Mouse (Mus musculus) limb, embryonic 11.5 days (tissue): ENCODE data around the gene Rbfox3. TPM values are rescaled to one million over a fixed set of nuclear protein-coding genes. Genes with fewer than 3 reads are reported as not detected.

Experiments
- ATAC-seq: fragments of 200-750 bp; cut with Nextera tagmentation; 2 replicates; pipeline ENCODE4 v1.8.0; 2017; ENCODE audit warnings: low read depth; ENCODE audit not compliant: insufficient number of reproducible peaks, low FRiP score, low TSS enrichment
- DNase-seq: peaks from one replicate; pipeline ENCODE4 v3.0.0-alpha.2; 2015; ENCODE audit warnings: low spot score
- H3K27ac ChIP-seq: fragments of 300-500 bp; sonication (generic); replicated peaks from 2 replicates; pipeline ENCODE4 v1.5.1; 2014; ENCODE audit warnings: low read depth, mild to moderate bottlenecking, low read length
- H3K27me3 ChIP-seq: fragments of 300-500 bp; sonication (generic); 2 replicates; pipeline ENCODE4 v1.6.1; 2014; ENCODE audit warnings: mild to moderate bottlenecking, low read length, mixed read lengths; ENCODE audit not compliant: control insufficient read depth, insufficient read depth
- H3K36me3 ChIP-seq: fragments of 300-500 bp; sonication (generic); 2 replicates; pipeline ENCODE4 v1.6.1; 2014; ENCODE audit warnings: mild to moderate bottlenecking, low read length, moderate library complexity, mixed read lengths; ENCODE audit not compliant: control insufficient read depth, insufficient read depth
- H3K4me1 ChIP-seq: fragments of 300-500 bp; sonication (generic); 2 replicates; pipeline ENCODE4 v1.6.1; 2014; ENCODE audit warnings: low read length, mixed read lengths; ENCODE audit not compliant: control insufficient read depth, insufficient read depth
- H3K4me2 ChIP-seq: fragments of 300-500 bp; sonication (generic); 2 replicates; pipeline ENCODE4 v1.6.1; 2014; ENCODE audit warnings: low read depth, mild to moderate bottlenecking, moderate library complexity; ENCODE audit not compliant: severe bottlenecking
- H3K4me3 ChIP-seq: fragments of 300-500 bp; sonication (generic); 2 replicates; pipeline ENCODE4 v1.5.1; 2014; ENCODE audit warnings: low read depth, low read length
- H3K9ac ChIP-seq: fragments of 300-500 bp; sonication (generic); 2 replicates; pipeline ENCODE4 v1.6.1; 2014; ENCODE audit warnings: mild to moderate bottlenecking, low read length
- H3K9me3 ChIP-seq: fragments of 300-500 bp; sonication (generic); 2 replicates; pipeline ENCODE4 v1.6.1; 2016; ENCODE audit warnings: low read length; ENCODE audit not compliant: control insufficient read depth
- WGBS: fragments of 180-500 bp; shearing (Covaris S2); extraction: QIAGEN DNeasy Blood & Tissue Kit; methylation state at CpG from one replicate; pipeline ENCODE4 v1.1.7; 2014; 5-methylcytosine and 5-hydroxymethylcytosine counted together
- polyA plus RNA-seq: library from polyadenylated mRNA; unstranded; fragments of >200 nt; fragmentation: Nextera tagmentation; extraction: Ambion mirVana; gene quantifications from 2 replicates; pipeline ENCODE4 v1.2.1, GENCODE M21; 2014

The Rbfox3 gene
- 1.9 and 2.5 TPM in 2 replicates for polyA plus RNA-seq

- WGBS = 64% methylated on average over 4 of the region's 4 CpGs
- DNase-seq = peak; percentile 49
These were observed at the start of gene Rbfox3 for GRCm38 (mm10) chr11:118911307-118912070. Gene Rbfox3 (minus strand): TSS chr11:118911597.

DNA sequence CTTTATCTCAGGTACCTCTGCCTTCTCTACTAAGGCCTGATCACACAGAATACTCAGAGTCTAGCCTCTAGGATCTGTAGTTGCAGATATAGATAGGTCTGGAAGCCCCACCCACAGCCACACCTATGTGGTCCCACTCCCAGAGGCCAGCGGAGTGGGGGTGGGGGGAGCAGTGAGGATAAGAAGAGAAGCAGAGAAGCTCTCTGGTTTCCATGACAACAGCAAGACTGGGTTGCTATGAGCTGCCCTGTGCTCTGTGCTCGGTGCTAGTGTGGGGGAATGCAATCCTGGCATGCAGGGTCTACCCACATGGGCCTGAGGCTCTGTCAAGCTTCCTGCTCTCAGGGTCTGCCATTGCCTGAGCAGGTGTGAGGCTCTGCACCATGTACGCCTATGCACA is 49.3 kb upstream of the Rbfox3 start:
- H3K27ac ChIP-seq = no peak overlapping the region
- WGBS = 61% methylated on average over 3 of the region's 3 CpGs
- no peaks in the 10 kb centered on the region for H3K9me3 ChIP-seq
- ATAC-seq (no peak), DNase-seq (no peak)
- H3K27me3 ChIP-seq = no peaks in the 10 kb centered on the region
- no peak overlapping the region for H3K9ac ChIP-seq
- H3K4me1 ChIP-seq = 0 out of 2 replicates have a peak, but pooled peaks cover 5% of the 10 kb centered on the region
- H3K36me3 ChIP-seq = no peaks in the 10 kb centered on the region
- H3K4me3 ChIP-seq = no peak overlapping the region
- no peak overlapping the region for H3K4me2 ChIP-seq

More at GRCm38 (mm10) chr11:118911307-118912070, at the start of gene Rbfox3:
- Histone ChIP-seq H3K9me3 (no peaks in the 10 kb centered on the region), H3K4me3 (no peak within 1 kb of the TSS), H3K4me1 (peaks cover 27% of the 10 kb centered on the region), H3K4me2 (no peak within 1 kb of the TSS), H3K36me3 (no peaks in the 10 kb centered on the region), H3K27me3 (peaks cover 35% of the 10 kb centered on the region), H3K27ac (no peak within 1 kb of the TSS), H3K9ac (no peak within 1 kb of the TSS)
- ATAC-seq = no peak

- H3K27me3 ChIP-seq = no peaks in the 10 kb centered on the region
- no peak overlapping the region for H3K27ac ChIP-seq
These were observed 45.7 kb upstream of the Rbfox3 start for GRCm38 (mm10) chr11:118957070-118957471.

DNA sequence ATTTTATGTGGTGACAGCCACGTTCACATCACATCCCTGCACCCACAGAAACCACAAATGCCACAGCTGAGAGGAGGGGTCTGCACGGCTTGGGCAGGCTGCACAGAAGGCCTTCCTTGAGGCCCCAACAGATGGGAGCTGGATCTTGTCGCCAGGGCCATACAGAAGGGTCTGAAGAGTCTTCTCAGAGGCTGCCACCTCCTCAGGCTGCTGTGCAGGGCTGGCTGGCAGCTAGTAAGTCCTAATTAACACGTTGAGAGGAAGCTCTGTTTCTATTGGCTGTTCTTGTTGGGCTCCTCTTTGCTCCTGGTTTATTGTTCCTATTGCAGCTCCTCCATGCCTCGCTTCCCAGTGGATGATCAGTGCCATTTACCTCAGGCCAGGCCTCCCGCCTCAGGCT is 43.6 kb upstream of the Rbfox3 start:
- Histone ChIP-seq H3K36me3 (no peaks in the 10 kb centered on the region), H3K27ac (no peak overlapping the region), H3K4me2 (no peak overlapping the region), H3K4me3 (no peak overlapping the region), H3K4me1 (peaks cover 8% of the 10 kb centered on the region), H3K9ac (peak overlapping the region; percentile 4; the same call in 1 of the 2 replicates), H3K27me3 (no peaks in the 10 kb centered on the region), H3K9me3 (no peaks in the 10 kb centered on the region)
- ATAC-seq (no peak), DNase-seq (no peak)
- 42% methylated on average over 6 of the region's 6 CpGs for WGBS

More at GRCm38 (mm10) chr11:118957070-118957471, 45.7 kb upstream of the Rbfox3 start:
- H3K4me2 ChIP-seq = no peak overlapping the region
- no peaks in the 10 kb centered on the region for H3K36me3 ChIP-seq
- H3K9ac ChIP-seq = no peak overlapping the region
- DNase-seq = no peak
- peaks cover 8% of the 10 kb centered on the region; the same call in 1 of the 2 replicates for H3K4me1 ChIP-seq
- no peaks in the 10 kb centered on the region for H3K9me3 ChIP-seq
- ATAC-seq = no peak
- H3K4me3 ChIP-seq = no peak overlapping the region
- 80% methylated on average over 14 of the region's 14 CpGs for WGBS

- no peaks in the 10 kb centered on the region for H3K9me3 ChIP-seq
- no peak overlapping the region for H3K4me2 ChIP-seq
- no peak for ATAC-seq
- H3K27me3 ChIP-seq = no peaks in the 10 kb centered on the region; the same call in 1 of the 2 replicates
- DNase-seq = no peak
- H3K4me1 ChIP-seq = no peaks in the 10 kb centered on the region
- WGBS = 83% methylated on average over 8 of the region's 8 CpGs
- H3K4me3 ChIP-seq = no peak overlapping the region
- H3K36me3 ChIP-seq = no peaks in the 10 kb centered on the region
- no peak overlapping the region for H3K27ac ChIP-seq
- no peak overlapping the region for H3K9ac ChIP-seq
These were observed 34.5 kb upstream of the Rbfox3 start for GRCm38 (mm10) chr11:118945868-118946267.

DNA sequence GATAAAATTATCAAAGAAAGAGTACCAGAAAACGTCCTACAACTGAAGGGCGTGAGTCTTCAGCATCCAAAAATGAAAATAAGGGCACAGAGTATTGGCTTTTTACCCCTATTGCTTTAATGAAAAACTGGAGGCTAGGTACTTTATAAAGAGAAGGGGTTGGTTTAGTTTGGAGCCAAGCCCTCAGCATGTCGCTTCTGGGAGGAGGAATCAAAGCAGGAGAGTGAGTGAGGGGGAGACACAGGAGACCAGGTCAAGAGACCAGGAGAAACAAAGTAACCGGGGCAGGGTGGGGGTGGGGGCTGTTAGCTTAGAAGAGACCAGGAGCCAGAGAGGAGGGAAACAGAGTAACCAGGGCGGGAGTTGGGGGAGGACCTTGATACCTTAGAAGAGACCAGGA is 29.9 kb upstream of the Rbfox3 start:
- WGBS = 60% methylated on average over 5 of the region's 5 CpGs
- Histone ChIP-seq H3K4me2 (no peak overlapping the region), H3K27me3 (no peaks in the 10 kb centered on the region; the same call in 1 of the 2 replicates), H3K9me3 (no peaks in the 10 kb centered on the region), H3K4me3 (no peak overlapping the region), H3K27ac (no peak overlapping the region), H3K9ac (no peak overlapping the region), H3K36me3 (no peaks in the 10 kb centered on the region), H3K4me1 (no peaks in the 10 kb centered on the region)
- ATAC-seq (no peak), DNase-seq (no peak)

DNA sequence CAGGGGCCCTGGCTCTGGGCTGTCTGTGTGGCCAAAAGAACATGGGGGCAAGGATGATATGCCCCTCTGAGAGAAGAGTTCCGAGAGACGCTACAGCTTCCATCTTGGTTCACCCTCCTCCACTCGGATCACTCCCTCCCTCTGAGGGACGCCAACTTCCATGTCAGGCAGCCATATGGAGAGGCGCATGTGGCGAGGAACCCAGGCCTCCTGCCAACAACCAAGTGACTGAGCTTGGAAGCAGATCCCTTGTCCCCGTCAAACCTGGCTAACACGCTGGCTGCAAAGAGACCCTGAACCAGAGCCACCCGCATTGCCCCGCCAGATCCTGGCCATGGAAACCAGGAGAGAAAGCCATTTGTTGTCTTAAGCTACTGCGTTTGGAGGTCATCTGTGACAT is 29.1 kb upstream of the Rbfox3 start:
- Histone ChIP-seq H3K27me3 (no peaks in the 10 kb centered on the region; the same call in 1 of the 2 replicates), H3K27ac (no peak overlapping the region), H3K4me2 (no peak overlapping the region), H3K9ac (no peak overlapping the region), H3K36me3 (no peaks in the 10 kb centered on the region), H3K4me3 (no peak overlapping the region), H3K9me3 (no peaks in the 10 kb centered on the region), H3K4me1 (no peaks in the 10 kb centered on the region)
- 81% methylated on average over 11 of the region's 11 CpGs for WGBS
- ATAC-seq (no peak), DNase-seq (no peak)

GRCm38 (mm10) chr11:118939731-118940130 is 28.3 kb upstream of the Rbfox3 start:
- DNase-seq (no peak), ATAC-seq (no peak)
- no peaks in the 10 kb centered on the region for H3K4me1 ChIP-seq
- no peak overlapping the region for H3K9ac ChIP-seq
- H3K4me3 ChIP-seq = no peak overlapping the region
- H3K36me3 ChIP-seq = no peaks in the 10 kb centered on the region
- no peaks in the 10 kb centered on the region for H3K9me3 ChIP-seq
- 81% methylated on average over 4 of the region's 4 CpGs for WGBS
- no peaks in the 10 kb centered on the region; the same call in 1 of the 2 replicates for H3K27me3 ChIP-seq
- no peak overlapping the region for H3K4me2 ChIP-seq
- H3K27ac ChIP-seq = no peak overlapping the region
